Mouse (Mus musculus) liver, embryonic 14.5 days (tissue): ENCODE results near the gene Angel1.

Experiments
- CTCF ChIP-seq: IDR thresholded peaks from 2 replicates; pipeline ENCODE4 v1.5.1; 2016; ENCODE audit warnings: antibody characterized with exemption, low read depth, control low read depth
- EP300 ChIP-seq: IDR thresholded peaks from 2 replicates; pipeline ENCODE4 v1.6.1; 2016; ENCODE audit warnings: antibody characterized with exemption, low read depth

DNA sequence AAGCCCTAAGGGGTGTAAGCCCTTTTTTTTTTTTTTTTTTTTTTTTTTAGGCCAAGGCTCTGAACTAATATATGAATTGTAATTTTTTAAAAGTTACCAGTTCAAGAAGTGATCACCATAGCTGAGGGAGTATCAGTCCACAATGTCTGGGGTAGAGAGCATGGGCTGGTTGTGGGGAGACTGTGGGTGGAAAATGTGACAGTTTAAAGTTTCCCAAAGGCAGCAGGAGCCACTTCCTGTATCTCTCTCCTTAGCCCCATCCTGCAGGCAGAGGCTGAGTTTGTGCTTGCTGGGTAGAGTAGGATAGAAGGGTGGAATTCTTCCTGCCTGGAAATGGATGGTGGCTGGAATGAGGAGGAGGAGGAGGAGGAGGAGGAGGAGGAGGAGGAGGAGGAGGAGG is 32.9 kb downstream of the Angel1 start:
- no peak for TF ChIP-seq CTCF
- TF ChIP-seq EP300: no peak
